Mouse (Mus musculus): Measurements from ENCODE around the gene Ccser1. TPM values are rescaled to one million over a fixed set of nuclear protein-coding genes. Genes with fewer than 3 reads are reported as not detected.

Gene Ccser1
- polyA plus RNA-seq, 1 experiment from 2014 or later: 6.9 TPM

- Histone ChIP-seq H3K27me3 (ENCODE audit: control insufficient read depth, insufficient read depth, low read length) (no peaks in the 10 kb centered on the region), H3K4me2 (replicated peaks; ENCODE audit: low read depth) (no peak overlapping the region), H3K27ac (replicated peaks) (no peak overlapping the region), H3K36me3 (ENCODE audit: control insufficient read depth, insufficient read depth, low read length) (no peaks in the 10 kb centered on the region), H3K4me3 (ENCODE audit: low read depth, low read length) (no peak overlapping the region), H3K9ac (ENCODE audit: low read length) (no peak overlapping the region), H3K4me1 (replicated peaks; ENCODE audit: control insufficient read depth, insufficient read depth) (no peaks in the 10 kb centered on the region), H3K9me3 (ENCODE audit: control insufficient read depth, low read length) (no peaks in the 10 kb centered on the region)
- ATAC-seq (ENCODE audit: low FRiP score, low TSS enrichment) (no peak), DNase-seq (ENCODE audit: low spot score) (no peak)
- 57% methylated on average over 4 of the region's 4 CpGs for WGBS
- TF ChIP-seq EP300 (optimal IDR thresholded peaks at IDR 0.05) (no peak), CTCF (IDR thresholded peaks at IDR 0.05; ENCODE audit: low read depth) (no peak)
Observed at GRCm38 (mm10) chr6:61210061-61210737, 30.1 kb downstream of the Ccser1 start.

- H3K36me3 ChIP-seq (ENCODE audit: control insufficient read depth, insufficient read depth, low read length): no peaks in the 10 kb centered on the region
- no peaks in the 10 kb centered on the region for H3K4me1 ChIP-seq (replicated peaks; ENCODE audit: control insufficient read depth, insufficient read depth)
- ATAC-seq (ENCODE audit: low FRiP score, low TSS enrichment) (no peak), DNase-seq (ENCODE audit: low spot score) (no peak)
- H3K4me3 ChIP-seq (ENCODE audit: low read depth, low read length): no peak overlapping the region
- TF ChIP-seq EP300 (optimal IDR thresholded peaks at IDR 0.05): no peak
- no peak for TF ChIP-seq CTCF (IDR thresholded peaks at IDR 0.05; ENCODE audit: low read depth)
- no peaks in the 10 kb centered on the region for H3K9me3 ChIP-seq (ENCODE audit: control insufficient read depth, low read length)
- 63% methylated on average over 8 of the region's 8 CpGs for WGBS
- H3K4me2 ChIP-seq (replicated peaks; ENCODE audit: low read depth): no peak overlapping the region
- no peaks in the 10 kb centered on the region for H3K27me3 ChIP-seq (ENCODE audit: control insufficient read depth, insufficient read depth, low read length)
- H3K9ac ChIP-seq (ENCODE audit: low read length): no peak overlapping the region
- H3K27ac ChIP-seq (replicated peaks): no peak overlapping the region
Observed at GRCm38 (mm10) chr6:61215705-61216104, 35.6 kb downstream of the Ccser1 start.

DNA sequence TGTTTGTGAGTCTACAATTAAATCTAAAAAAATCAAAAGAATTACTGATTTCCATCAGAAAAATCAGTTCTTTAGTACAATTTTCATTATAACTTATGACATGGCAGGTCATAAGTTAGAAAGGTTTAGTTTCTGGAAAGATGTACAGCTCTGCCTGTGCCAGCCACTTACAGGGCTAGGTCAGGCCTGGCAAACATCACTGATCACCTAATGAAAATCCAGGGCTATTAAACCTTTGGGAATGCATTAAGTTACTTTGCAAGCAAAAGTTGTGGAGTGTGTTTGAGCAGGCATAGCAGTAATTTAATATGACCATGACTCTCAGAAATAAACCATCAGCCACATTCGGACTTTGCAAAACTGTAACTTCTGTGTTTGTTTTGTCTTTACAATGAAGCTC lies 36.4 kb downstream of the Ccser1 start:
- DNase-seq (ENCODE audit: low spot score) (no peak), ATAC-seq (ENCODE audit: low FRiP score, low TSS enrichment) (no peak)
- H3K27ac ChIP-seq (replicated peaks): no peak overlapping the region
- no peaks in the 10 kb centered on the region for H3K4me1 ChIP-seq (replicated peaks; ENCODE audit: control insufficient read depth, insufficient read depth)
- H3K9me3 ChIP-seq (ENCODE audit: control insufficient read depth, low read length): no peaks in the 10 kb centered on the region
- no peaks in the 10 kb centered on the region for H3K36me3 ChIP-seq (ENCODE audit: control insufficient read depth, insufficient read depth, low read length)
- H3K4me3 ChIP-seq (ENCODE audit: low read depth, low read length): no peak overlapping the region
- no peak overlapping the region for H3K9ac ChIP-seq (ENCODE audit: low read length)
- TF ChIP-seq EP300 (optimal IDR thresholded peaks at IDR 0.05) (no peak), CTCF (IDR thresholded peaks at IDR 0.05; ENCODE audit: low read depth) (no peak)
- 51% methylated on average over 1 of the region's 1 CpGs for WGBS
- no peaks in the 10 kb centered on the region for H3K27me3 ChIP-seq (ENCODE audit: control insufficient read depth, insufficient read depth, low read length)
- H3K4me2 ChIP-seq (replicated peaks; ENCODE audit: low read depth): no peak overlapping the region

DNA sequence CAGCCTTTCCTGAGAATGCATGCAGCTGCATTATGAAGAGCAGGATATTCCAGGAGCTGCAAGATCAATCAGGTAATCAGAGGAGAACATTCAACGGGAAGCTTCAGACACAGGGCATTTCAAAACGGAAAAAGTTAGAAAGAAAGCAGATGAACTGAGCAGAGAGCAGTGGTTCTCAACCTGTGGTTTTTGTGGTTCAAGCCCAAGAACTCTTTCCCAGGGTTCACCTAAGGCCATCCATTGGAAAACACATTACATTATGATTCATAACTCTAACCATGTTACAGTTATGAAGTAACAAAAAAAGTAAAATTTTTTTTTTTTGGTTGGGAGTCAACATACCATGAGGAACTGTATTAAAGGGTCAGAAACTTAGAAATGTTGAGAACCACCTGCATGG lies 37.6 kb downstream of the Ccser1 start:
- no peak overlapping the region for H3K4me3 ChIP-seq (ENCODE audit: low read depth, low read length)
- H3K27ac ChIP-seq (replicated peaks): no peak overlapping the region
- no peaks in the 10 kb centered on the region for H3K36me3 ChIP-seq (ENCODE audit: control insufficient read depth, insufficient read depth, low read length)
- ATAC-seq (ENCODE audit: low FRiP score, low TSS enrichment): no peak
- H3K4me2 ChIP-seq (replicated peaks; ENCODE audit: low read depth): no peak overlapping the region
- H3K9ac ChIP-seq (ENCODE audit: low read length): no peak overlapping the region
- WGBS: 67% methylated on average over 2 of the region's 2 CpGs
- H3K27me3 ChIP-seq (ENCODE audit: control insufficient read depth, insufficient read depth, low read length): no peaks in the 10 kb centered on the region
- no peak for TF ChIP-seq EP300 (optimal IDR thresholded peaks at IDR 0.05)
- no peak for TF ChIP-seq CTCF (IDR thresholded peaks at IDR 0.05; ENCODE audit: low read depth)
- DNase-seq (ENCODE audit: low spot score): no peak
- H3K4me1 ChIP-seq (replicated peaks; ENCODE audit: control insufficient read depth, insufficient read depth): no peaks in the 10 kb centered on the region
- no peaks in the 10 kb centered on the region for H3K9me3 ChIP-seq (ENCODE audit: control insufficient read depth, low read length)

DNA sequence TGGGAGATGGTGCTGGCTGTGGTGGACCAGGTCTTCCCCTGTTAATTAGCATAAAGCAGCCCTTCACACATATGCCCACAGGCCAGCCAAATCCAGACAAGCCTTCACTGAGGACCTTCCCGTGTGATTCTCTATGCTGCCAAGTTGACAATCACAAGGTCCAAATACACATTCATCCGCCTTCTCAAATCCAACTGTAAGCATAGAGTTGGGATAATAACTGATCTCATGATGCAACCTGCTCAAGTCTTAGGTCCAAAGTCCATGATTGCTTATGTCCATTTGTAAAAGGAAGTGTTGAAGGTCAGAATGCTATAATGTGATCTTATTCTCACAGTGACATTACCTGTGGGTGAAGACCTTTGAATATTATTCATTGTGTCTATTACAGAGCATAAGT lies 43.4 kb downstream of the Ccser1 start:
- Histone ChIP-seq H3K9ac (ENCODE audit: low read length) (no peak overlapping the region), H3K36me3 (ENCODE audit: control insufficient read depth, insufficient read depth, low read length) (no peaks in the 10 kb centered on the region), H3K27ac (replicated peaks) (no peak overlapping the region), H3K4me3 (ENCODE audit: low read depth, low read length) (no peak overlapping the region), H3K9me3 (ENCODE audit: control insufficient read depth, low read length) (no peaks in the 10 kb centered on the region), H3K27me3 (ENCODE audit: control insufficient read depth, insufficient read depth, low read length) (no peaks in the 10 kb centered on the region), H3K4me1 (replicated peaks; ENCODE audit: control insufficient read depth, insufficient read depth) (no peaks in the 10 kb centered on the region), H3K4me2 (replicated peaks; ENCODE audit: low read depth) (no peak overlapping the region)
- ATAC-seq (ENCODE audit: low FRiP score, low TSS enrichment) (no peak), DNase-seq (ENCODE audit: low spot score) (no peak)
- 68% methylated on average over 2 of the region's 2 CpGs for WGBS
- TF ChIP-seq EP300 (optimal IDR thresholded peaks at IDR 0.05) (no peak), CTCF (IDR thresholded peaks at IDR 0.05; ENCODE audit: low read depth) (no peak)

DNA sequence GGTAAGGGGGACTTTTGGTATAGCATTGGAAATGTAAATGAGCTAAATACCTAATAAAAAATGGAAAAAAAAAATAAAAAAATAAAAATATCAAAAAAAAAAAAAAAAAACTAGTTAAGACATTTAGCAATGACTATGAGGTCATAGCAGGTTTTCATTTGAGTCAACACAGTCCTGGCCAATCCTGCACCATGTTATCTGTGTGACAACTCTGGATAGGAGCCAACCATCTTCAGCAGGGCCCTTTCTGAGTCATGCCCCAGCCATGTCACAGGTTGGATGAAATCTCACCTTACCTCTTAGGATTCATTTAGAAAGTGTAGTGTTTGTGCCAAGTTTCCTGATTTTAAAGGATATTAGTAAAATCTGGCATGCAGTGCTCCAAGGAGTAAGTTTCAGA lies 45.2 kb downstream of the Ccser1 start:
- Histone ChIP-seq H3K4me1 (replicated peaks; ENCODE audit: control insufficient read depth, insufficient read depth) (no peaks in the 10 kb centered on the region), H3K9me3 (ENCODE audit: control insufficient read depth, low read length) (no peaks in the 10 kb centered on the region), H3K4me2 (replicated peaks; ENCODE audit: low read depth) (no peak overlapping the region), H3K36me3 (ENCODE audit: control insufficient read depth, insufficient read depth, low read length) (no peaks in the 10 kb centered on the region), H3K9ac (ENCODE audit: low read length) (no peak overlapping the region), H3K4me3 (ENCODE audit: low read depth, low read length) (no peak overlapping the region), H3K27ac (replicated peaks) (no peak overlapping the region), H3K27me3 (ENCODE audit: control insufficient read depth, insufficient read depth, low read length) (no peaks in the 10 kb centered on the region)
- peak; percentile 56; the same call in 1 of the 2 replicates for ATAC-seq (ENCODE audit: low FRiP score, low TSS enrichment)
- no peak for TF ChIP-seq CTCF (IDR thresholded peaks at IDR 0.05; ENCODE audit: low read depth)
- no peak for DNase-seq (ENCODE audit: low spot score)

Measured in stomach, postnatal 0 days (tissue).